Mouse (Mus musculus) lung, postnatal 0 days (tissue): ENCODE data around the gene Adam15.

Experiments
- CTCF ChIP-seq: IDR thresholded peaks from 2 replicates; pipeline ENCODE4 v1.5.1; 2016; ENCODE audit warnings: antibody characterized with exemption, mild to moderate bottlenecking
- EP300 ChIP-seq: IDR thresholded peaks from 2 replicates; pipeline ENCODE4 v1.6.1; 2016; ENCODE audit warnings: antibody characterized with exemption, mild to moderate bottlenecking, control low read depth

- TF ChIP-seq EP300 (no peak), CTCF (no peak)
Measured at GRCm38 (mm10) chr3:89384331-89385076, 34.7 kb upstream of the Adam15 start.
